Mouse (Mus musculus) adrenal gland, postnatal 14 days (tissue): ENCODE measurements at regions not wholly inside any gene's neighbourhood (a gene's known extent, or its start where the extent isn't known, plus 50 kb on each side); places are given as distances from the start of the nearest gene placed in this dataset.

ENCODE experiments used
- DNase-seq: peaks from one replicate; pipeline ENCODE4 v3.0.0; 2021; ENCODE audit warnings: mixed read lengths

- no peak for DNase-seq
Measured at GRCm38 (mm10) chr13:31248996-31249395, 275.0 kb downstream of the Gm5447 start.

GRCm38 (mm10) chr13:31249525-31249924, 275.5 kb downstream of the Gm5447 start:
- no peak for DNase-seq

GRCm38 (mm10) chr13:31254016-31254415, 280.0 kb downstream of the Gm5447 start:
- no peak for DNase-seq

GRCm38 (mm10) chr13:31254744-31255143, 280.7 kb downstream of the Gm5447 start:
- no peak for DNase-seq

GRCm38 (mm10) chr13:31255506-31255905, 281.5 kb downstream of the Gm5447 start:
- DNase-seq: no peak

GRCm38 (mm10) chr13:31267865-31268264, 288.1 kb upstream of the Foxq1 start:
- DNase-seq: no peak

- DNase-seq: no peak
Measured at GRCm38 (mm10) chr13:31276005-31276644, 279.8 kb upstream of the Foxq1 start.

- no peak for DNase-seq
Measured at GRCm38 (mm10) chr13:31290630-31291029, 265.3 kb upstream of the Foxq1 start.

GRCm38 (mm10) chr13:31292584-31293387, 263.1 kb upstream of the Foxq1 start:
- DNase-seq: no peak

- no peak for DNase-seq
Measured at GRCm38 (mm10) chr13:31294011-31294410, 261.9 kb upstream of the Foxq1 start.

GRCm38 (mm10) chr13:31303194-31303593, 252.7 kb upstream of the Foxq1 start:
- DNase-seq: no peak

GRCm38 (mm10) chr13:31304286-31304865, 251.6 kb upstream of the Foxq1 start:
- no peak for DNase-seq

- DNase-seq: no peak
Measured at GRCm38 (mm10) chr13:31309083-31309621, 246.8 kb upstream of the Foxq1 start.

GRCm38 (mm10) chr13:31312772-31313171, 243.2 kb upstream of the Foxq1 start:
- DNase-seq: no peak

- no peak for DNase-seq
Measured at GRCm38 (mm10) chr13:31313821-31314220, 242.1 kb upstream of the Foxq1 start.

- DNase-seq: no peak
Measured at GRCm38 (mm10) chr13:31317066-31317465, 238.9 kb upstream of the Foxq1 start.

GRCm38 (mm10) chr13:31318008-31318407, 237.9 kb upstream of the Foxq1 start:
- DNase-seq: no peak

- no peak for DNase-seq
Measured at GRCm38 (mm10) chr13:31321411-31321810, 234.5 kb upstream of the Foxq1 start.

- DNase-seq: no peak
Measured at GRCm38 (mm10) chr13:31326269-31326851, 229.6 kb upstream of the Foxq1 start.

GRCm38 (mm10) chr13:31327511-31327951, 228.4 kb upstream of the Foxq1 start:
- DNase-seq: peak; percentile 50

GRCm38 (mm10) chr13:31328756-31329155, 227.2 kb upstream of the Foxq1 start:
- DNase-seq: no peak

GRCm38 (mm10) chr13:31330731-31331130, 225.2 kb upstream of the Foxq1 start:
- no peak for DNase-seq

GRCm38 (mm10) chr13:31334981-31335380, 221.0 kb upstream of the Foxq1 start:
- no peak for DNase-seq
